Mouse (Mus musculus) C2C12 (cell line): Measurements from ENCODE around the gene Tas2r143.

Experiments
- CEBPB ChIP-seq: IDR thresholded peaks from one replicate; pipeline ENCODE4 v1.6.1; 2011; ENCODE audit warnings: low read depth, mild to moderate bottlenecking, control low read depth, moderate library complexity
- CTCF ChIP-seq: IDR thresholded peaks from one replicate; pipeline ENCODE4 v1.5.1; 2011; ENCODE audit not compliant: control insufficient read depth, insufficient read depth, insufficient read length
- FOSL1 ChIP-seq: IDR thresholded peaks from one replicate; pipeline ENCODE4 v1.8.0; 2011; ENCODE audit warnings: mild to moderate bottlenecking, low read length; ENCODE audit not compliant: poor library complexity, insufficient read depth, severe bottlenecking
- MAX ChIP-seq: IDR thresholded peaks from one replicate; pipeline ENCODE4 v1.6.1; 2011; ENCODE audit warnings: mild to moderate bottlenecking, control low read depth
- MYOD1 ChIP-seq: IDR thresholded peaks from one replicate; pipeline ENCODE4 v1.6.1; 2011; ENCODE audit warnings: low read depth; ENCODE audit not compliant: control insufficient read depth, insufficient read length
- MYOG ChIP-seq: IDR thresholded peaks from one replicate; pipeline ENCODE4 v1.6.1; 2011; ENCODE audit not compliant: control insufficient read depth, insufficient read length; ENCODE audit errors: extremely low read depth
- USF1 ChIP-seq: IDR thresholded peaks from one replicate; pipeline ENCODE4 v1.6.1; 2011; ENCODE audit warnings: low read depth, mild to moderate bottlenecking, control low read depth, moderate library complexity

GRCm38 (mm10) chr6:42370630-42371363 is 29.2 kb upstream of the Tas2r143 start:
- TF ChIP-seq CTCF (no peak), MYOG (no peak), MYOD1 (no peak), USF1 (no peak), MAX (no peak), CEBPB (no peak), FOSL1 (no peak)
